Mouse (Mus musculus) cerebellum, adult 11-12 months (tissue): ENCODE measurements around the gene Kmt5a.

ENCODE experiments used
- DNase-seq: peaks from one replicate; pipeline ENCODE4 v3.0.0; 2022

Kmt5a gene

DNA sequence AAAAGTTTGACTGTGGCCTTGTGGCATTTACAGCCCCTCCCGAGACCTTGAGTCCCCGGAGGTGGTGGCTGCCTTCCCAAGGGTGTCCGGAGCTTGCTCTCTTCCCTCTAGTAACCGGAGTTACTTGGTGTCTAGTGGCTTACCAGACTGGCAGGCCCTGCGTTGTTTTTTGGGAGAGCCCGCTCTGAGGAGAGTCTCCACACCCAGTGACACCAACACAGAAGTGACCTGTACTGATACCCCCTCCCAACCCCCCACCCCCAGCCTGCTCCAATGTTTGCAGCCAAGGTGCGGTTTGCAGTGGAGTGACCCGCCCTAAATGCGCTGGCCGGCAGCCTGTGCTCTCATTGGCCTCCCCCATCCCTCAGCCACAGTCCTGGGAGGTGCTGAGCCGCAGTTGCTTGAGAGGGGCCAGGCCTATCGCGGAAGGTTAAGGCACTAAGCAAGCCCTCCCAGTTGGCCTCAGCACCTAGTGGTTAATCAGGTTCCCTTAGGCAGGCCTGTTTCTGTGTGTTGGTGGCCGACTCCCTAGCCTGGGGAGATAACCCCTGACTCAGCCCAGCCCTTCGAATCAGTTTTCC, 6.7 kb downstream of the Kmt5a start:
- peak; percentile 61 for DNase-seq

DNA sequence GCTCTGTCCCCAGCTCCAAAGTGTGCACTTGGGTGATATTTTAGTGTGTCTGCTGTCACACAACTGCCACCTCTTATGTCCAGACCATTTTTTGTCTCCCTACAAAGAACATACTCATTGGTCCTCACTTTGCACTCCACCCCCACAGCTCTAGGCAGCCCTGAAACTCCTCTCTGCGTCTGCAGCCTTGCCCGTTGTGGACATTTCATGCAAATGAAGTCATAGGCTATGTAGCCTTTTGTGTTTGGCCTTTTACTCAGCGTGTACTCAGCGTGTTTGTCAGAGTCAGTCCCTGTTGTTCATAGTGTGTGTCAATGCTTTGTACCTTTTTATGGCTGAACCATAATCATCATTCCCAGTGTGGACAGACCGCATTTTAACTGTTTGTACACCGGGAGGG, 9.8 kb downstream of the Kmt5a start:
- no peak for DNase-seq

DNA sequence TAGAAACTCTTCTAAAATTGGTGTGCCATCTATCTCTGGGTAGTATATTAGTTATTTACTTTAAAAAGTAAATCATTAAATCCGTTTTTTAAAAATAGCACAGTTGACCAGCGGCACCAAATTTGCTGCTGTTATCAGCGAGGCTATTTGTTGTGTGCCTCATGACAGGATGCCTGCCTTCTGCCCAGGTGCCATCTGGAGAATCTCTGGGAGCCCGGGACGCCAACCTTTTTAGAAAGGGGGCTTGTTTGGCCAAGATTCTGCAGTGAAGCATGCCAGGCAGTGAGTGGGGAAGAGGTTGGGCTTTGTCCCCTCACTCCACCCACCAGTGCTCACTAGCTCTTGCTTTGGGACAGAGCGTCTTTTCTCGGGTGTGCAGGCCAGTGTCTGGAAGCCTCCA, 10.3 kb downstream of the Kmt5a start:
- DNase-seq, result peak; percentile 57

DNA sequence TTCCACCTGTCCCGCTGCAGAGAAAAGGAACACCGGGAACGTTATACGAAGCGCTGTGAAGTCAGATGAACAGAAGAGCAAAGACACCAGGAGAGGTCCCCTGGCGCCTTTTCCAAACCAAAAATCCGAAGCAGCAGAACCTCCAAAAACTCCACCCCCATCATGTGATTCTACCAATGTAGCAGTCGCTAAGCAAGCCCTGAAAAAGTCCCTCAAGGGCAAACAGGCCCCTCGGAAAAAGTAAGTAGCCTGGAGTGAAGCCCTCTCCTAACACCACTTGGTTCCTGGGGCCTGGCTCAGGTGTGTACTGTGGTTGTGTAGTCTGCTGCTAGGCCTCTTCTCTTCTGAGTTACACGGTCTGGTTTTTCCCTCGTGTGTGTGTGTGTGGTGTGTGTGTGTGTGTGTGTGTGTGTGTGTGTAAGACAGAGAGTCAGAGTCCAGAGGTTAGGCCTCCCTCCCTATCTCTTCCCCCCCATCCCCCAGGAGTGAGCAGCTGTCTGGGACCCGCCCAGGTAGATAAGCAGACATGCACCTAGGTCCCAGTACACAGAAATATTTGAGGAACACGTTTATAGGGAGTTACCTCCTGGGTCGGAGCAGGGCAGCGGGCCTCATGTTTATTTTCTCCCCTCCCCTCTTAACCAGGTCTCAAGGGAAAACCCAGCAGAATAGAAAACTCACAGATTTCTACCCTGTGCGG, 11.1 kb downstream of the Kmt5a start:
- DNase-seq, result peak; percentile 32

DNA sequence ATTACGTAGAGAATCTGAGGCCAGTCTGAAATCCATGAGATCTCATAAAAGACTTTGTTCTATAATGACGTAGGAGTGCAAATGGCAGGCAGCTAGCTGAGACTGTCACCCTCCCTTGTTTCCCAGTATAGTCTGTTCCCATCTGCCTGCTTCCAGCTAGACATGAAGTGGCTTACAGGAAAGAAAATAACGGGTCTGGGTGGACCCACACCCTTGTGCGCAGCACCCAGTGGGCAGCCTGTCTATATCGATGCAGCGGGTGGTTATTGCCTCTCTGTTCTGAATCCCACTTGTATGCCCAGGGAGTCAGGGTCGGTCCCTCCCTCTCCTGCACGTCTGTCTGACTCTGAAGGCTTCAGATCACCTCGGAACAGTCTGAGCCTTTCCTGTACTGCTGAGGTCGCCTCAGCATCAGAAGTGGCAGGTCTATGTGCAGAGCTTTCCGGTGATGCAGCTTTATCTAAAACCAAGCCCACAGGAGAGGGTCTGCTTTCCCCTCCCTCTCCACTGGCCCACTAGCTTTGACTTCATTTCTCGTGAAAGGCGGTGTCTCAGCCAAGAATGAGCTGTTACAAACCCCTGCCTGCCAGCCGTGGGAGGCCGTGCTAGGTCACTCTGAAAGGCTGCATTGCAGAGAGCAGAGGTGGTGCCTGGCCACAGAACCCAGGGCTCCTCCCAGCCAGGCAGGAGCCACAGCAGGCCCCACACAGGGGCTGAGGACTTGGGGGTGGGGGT, 12.9 kb downstream of the Kmt5a start:
- peak; percentile 51 for DNase-seq

DNA sequence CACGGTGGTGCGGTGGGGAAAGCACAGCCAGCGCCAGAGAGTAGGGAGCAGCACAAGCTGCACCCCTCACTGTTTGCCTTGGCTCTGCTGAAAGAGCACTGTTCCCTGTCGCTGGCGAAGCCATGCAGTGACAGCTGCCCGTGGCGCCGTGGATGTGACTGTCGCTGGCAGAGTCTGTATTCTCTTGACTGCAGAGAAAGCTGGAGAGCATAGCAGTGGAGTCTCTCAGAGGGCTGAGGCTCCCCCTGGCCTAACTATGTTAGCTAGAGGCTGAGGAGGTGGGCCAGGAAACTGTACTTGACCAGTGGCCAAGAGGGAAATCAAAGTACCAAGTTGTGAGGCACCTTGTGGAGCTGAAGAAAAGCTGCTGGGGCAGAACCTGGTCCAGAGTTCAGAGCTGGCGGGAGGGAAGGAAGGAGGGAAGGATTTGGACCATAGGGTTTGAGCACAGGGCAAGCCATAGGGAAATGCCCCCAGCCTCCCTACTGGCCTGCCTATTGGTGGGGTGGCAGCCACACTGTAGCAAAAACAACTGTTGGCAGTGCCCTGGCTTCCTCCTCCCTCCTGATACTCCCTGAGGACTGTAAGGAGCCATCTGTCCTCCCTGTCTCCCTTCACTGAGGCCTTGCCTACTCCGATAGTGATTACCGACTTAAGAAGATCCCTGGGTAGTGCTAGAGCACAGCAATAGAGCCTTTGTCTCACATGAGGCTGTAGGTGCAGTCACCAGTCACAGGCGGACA, 13.8 kb downstream of the Kmt5a start:
- DNase-seq, result peak; percentile 66

DNA sequence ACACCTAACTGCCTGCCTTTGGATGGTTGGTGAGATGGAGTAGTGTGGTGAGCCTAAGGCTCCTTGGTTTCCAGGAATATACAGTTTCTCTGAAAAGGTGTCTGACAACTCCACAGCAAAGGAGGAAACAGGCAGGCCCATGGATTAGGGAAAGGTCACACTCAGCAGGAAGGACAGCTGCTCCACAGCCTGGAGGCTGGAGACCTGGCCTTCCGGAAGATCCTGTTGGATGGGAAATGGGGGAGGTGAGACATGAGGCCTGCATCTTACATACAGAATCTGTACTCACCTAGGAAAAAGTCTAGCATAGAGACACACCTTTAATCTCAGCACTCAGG, 14.3 kb downstream of the Kmt5a start:
- DNase-seq, result peak; percentile 48

DNA sequence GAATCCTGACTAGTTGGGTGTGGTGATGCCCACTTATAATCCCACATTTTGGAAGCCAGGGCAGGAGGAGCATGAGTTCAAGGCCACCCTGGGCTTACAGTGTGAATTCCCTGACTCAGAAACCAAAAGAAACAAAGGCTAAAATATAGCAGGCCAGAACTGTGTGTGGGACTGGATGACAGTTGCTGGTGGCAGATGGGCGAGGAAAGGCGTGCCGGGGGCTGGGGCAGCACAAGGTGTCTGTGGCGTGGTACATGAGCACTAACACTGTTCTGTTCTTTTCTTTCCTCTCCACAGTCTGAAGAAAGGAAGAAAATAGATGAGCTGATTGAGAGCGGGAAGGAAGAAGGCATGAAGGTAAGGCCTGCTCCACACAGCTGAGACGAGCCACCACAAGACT, 17.0 kb downstream of the Kmt5a start:
- DNase-seq, result no peak

DNA sequence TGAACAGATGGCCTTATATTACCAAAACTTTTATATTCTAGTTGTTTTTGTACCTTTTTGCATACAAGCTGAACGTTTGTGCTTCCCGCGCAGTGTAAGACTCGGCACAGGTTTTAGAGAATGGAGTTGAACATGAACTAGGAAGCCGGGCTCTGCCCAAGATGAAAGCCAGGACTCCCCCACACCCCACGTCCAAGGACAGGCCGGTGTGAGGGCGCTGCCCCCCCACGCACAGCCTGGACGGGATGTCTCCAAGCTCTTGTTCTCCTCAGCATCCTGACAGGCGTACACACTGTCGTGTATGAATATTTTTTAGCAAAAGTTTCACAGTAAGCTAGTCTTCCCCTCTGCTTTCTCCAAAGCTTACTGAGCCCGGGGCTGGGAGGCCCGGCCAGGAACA, 21.2 kb downstream of the Kmt5a start:
- DNase-seq, result peak; percentile 32

DNA sequence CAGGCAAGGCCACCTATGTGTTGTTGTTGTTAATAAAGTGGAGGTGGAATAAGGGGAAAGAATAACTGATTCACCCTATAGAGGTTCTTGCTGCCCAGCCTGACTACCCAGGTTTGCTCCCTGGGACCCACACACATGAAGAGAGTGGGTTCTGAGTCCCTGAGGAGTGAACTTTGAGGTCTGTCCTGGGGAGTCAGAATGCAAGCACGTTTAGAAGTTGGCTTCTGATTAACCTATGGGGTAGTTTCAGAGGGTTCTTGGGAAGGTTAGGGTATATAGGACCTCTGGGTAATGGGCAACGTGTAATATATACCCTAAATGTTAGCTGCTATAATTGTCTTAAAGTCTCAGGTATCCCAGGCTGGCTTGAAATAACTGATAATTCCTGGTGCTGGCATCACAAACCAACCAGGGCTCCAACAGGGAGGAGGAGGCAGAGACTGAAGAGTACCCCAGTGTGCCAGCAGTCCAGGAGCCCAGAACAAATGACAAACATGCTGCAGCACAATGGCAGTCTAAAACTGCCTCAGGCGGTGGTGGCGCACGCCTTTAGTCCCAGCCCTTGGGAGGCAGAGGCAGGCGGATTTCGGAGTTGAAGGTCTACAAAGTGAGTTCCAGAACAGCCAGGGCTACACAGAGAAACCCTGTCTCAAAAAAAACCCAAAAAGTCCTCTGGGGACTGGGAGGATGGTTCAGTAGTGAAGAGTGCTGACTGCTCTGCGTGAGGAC, 22.7 kb downstream of the Kmt5a start:
- no peak for DNase-seq

DNA sequence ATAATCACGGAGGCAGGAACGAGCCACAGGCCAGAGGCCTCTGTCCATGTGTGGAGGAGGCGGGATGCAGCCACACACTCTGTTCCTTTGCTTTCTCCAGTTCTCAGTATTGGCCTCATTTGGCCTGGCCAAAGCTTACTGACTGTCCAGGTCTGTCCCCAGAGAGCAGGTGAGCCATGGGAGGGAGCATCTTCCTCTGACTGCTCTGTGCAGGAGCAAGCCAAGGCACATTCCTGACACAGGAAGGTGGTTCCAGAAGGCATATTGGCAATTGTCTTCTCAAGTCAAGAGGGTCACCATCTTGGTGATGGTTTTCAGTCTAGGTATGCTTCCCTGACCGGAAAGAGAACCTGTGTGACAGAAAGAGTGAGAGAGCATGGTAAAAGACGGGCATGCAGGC, 23.7 kb downstream of the Kmt5a start:
- no peak for DNase-seq

DNA sequence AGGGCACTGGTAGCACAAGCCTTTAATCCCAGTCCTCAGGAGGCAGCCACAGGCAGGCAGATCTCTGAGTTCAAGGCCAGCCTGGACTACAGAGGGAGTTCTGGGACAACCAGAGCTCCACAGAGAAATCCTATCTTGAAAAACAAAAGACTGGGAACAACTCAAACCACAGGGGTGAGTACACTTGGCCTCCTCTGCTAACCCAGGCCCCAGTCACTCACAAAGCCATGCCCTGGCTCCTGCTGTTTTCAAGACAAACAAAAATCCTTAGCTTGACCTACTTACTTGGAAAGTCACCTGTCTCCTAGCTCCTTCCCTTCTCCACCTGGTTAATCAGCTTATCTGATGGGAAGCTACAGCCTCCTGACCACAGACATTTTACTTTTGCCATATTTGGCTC, 25.2 kb downstream of the Kmt5a start:
- DNase-seq, result no peak

DNA sequence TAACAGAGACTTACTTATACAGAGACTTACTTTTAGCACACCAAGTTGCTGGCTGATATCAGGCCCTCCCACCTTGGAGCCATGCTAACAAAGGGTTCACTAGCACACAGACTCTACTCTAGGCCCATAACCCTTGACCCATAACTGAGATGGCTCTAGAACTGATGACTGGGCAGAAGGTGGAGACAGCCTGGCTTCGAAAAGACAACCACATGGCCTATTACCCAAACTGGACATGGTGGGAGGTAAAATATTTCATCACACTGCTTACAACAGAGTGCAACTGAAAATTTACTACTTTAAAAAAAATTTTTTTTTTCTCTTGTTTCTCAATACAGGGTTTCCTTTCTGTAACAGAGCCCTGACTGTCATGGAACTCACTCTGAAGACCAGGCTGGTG, 28.0 kb downstream of the Kmt5a start:
- DNase-seq, result no peak

DNA sequence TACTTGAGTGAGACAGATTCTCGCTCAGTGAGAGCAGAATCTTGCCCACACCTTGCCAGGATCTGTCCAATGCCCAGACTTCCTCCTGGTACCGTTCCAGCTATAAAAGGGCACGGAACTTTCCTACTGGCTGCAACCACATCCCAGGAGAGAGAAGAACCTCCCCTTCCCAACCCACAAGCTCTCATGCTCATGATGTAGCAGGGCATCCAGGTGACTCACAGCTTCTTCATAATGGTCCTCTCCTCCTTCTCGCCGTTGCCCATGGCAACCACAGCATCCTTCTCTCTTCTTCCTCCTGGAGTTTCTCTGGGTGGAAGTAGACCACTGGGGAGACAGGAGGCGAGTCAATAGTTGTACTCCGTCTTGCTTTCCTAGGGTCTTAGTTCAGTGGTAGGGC, 28.6 kb downstream of the Kmt5a start:
- no peak for DNase-seq

DNA sequence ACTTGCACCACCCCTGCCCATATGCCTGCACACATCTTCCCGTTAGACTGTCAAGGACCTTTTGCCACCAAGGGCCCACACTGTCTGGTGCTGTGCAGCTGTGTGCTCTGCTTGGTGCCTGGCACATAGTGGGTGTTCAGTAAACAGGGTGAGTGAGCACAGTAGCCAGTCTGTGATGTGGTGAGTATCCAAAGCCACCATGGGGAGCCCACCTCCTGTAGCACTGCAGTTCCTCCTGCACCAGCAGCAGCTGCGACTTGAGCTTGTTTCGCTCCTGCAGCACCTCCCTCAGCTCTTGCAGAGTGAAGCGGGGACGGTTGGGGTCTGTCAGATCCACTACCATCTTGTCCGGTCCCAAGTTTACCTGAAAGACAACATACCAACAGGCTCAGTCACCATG, 29.8 kb downstream of the Kmt5a start:
- DNase-seq, result no peak

DNA sequence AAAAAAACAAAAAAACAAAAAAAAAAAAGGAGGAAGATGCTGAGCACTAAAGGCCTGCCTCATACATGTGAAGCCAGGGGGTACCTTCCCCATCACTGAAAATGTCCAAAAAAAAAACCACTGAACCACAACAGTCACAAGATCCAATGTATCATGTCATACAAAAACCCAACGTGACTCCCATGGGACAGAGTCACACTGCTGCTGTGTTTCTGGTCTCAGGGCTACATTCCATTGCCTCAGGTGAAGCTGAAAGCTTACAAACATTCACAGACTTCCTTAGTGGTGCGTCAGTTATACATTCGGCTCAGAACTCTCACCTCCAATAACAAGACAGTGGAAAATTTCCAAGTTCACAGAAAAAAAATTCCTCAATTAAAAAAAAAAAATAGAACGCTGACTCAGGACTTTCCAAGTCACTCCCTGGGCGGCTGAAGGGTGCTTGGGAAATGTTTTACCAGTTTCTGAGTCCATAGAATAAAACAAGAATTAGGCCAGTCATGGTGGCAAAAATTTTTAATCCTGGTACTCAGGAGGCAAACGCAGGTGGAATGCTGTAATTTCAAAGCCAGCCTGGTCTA, 31.0 kb downstream of the Kmt5a start:
- no peak for DNase-seq

DNA sequence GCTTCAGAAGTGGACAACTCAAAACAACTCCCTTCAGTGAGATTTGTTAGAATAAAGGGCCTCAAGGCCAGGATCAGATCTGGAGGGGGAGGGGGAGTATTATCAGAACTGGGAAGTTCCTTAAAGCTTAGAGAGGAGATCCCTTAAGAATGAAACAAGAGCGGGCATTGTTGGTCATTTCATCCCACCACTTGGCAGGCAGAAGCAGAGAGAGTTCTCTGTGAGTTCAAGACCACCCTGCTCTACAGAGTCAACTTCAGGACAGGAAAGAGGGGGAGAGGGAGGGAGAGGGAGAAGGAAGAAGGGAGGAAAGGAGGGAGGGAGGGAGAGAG, 39.1 kb downstream of the Kmt5a start:
- peak; percentile 36 for DNase-seq

DNA sequence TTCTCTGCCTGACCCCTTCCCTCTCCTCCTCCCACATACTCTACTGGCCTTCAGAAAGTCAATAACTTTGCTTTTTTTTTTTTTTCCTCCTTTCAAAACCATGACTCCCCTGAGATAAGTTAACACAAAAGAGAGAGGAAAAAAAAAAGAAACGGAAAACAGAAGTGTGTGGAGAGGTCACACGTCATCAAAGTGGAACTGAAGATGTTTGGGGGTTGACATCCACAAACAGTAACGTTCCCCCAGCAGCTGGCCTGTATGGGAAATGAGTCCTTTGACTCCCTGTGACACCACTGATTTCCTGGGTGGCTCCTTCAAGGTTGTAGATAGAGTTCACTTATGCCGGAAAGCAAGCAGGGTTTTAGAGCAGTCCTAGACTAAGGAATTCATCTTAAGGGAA, 40.4 kb downstream of the Kmt5a start:
- DNase-seq, result no peak

DNA sequence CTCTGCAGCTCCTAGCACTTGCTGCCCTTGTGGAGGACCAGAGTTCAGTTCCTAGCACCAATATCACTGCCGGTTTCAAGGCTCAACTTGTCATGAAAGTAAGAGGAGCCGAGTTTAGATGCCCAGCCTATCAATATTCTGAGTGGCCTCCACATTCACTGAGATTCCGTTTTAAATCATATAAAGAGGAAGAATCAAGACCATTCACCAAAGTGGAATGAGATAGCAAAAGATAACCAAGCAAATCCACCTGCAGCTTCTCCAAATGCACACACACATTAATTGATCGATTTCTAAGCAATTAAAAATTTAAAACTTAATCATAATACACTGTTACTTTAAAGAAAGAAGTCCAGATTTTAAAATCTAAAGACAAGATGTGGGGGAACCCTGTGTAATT, 42.0 kb downstream of the Kmt5a start:
- no peak for DNase-seq

DNA sequence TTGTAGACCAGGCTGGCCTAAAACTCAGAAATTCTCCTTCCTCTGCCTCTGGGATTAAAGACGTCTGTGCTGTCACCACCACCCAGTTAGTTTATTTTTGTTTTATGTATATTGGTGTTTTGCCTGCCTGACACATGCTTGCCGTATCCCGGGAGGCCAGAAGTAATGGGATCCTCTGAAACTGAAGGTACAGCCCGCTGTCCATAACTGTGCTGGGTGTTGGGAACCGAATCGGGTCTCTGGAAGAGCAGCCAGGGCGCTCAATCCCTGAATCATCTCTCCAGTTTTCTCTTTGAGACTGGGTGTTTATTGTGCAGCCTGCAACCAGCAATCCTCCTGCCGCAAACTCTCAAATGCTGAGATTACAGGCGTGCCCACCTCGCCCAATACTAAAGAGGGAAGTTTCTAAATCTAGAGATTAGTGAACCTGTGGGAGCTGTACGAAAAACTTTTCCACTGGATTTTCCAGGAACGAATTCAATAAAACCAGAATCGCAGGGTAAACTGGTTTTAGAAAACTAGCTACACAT, 42.8 kb downstream of the Kmt5a start:
- DNase-seq, result no peak

DNA sequence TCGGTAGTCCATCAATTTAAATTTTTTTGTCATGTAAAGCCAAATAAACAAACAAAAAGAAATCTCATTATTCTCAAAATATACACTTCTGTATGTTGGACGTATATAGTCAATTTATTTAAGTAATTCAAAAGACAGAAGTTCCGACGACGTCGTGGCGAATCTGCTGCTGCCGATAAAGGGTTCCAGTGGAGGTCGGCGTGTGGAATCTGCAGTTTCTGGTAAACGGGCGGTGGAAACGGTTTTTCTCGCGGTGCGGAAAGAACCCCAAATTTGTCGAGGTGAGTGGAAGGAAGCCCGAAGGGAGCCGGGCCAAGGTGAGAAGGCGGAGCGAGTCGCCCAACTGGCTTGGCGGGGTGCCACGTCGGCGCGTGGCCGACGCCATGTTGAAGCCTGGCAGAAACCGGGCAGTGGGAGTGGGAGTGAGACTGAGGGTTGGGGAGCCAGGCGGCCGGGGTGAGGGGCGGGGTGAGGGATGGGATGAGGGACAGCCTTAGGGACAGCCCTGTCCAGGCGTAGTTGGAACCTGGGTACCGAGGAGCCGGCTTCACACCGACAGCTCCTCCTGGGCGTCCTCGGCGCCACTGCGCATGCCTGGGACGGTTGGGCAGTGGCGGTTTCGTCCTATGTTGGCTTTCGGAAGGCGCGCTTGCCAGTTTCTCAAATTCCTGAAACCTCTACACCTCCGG, 43.4 kb downstream of the Kmt5a start, which contains the start of gene Snrnp35:
Snrnp35 (plus strand) TSS at position 169 of the 689 bp plus-strand sequence.
- peak; percentile 87 for DNase-seq
